Mouse (Mus musculus) myocyte (in vitro differentiated cells): ENCODE data around the gene Tmem45b.

Experiments
- CEBPB ChIP-seq: IDR thresholded peaks from 2 replicates; pipeline ENCODE4 v1.6.1; 2011; ENCODE audit warnings: mild to moderate bottlenecking, moderate library complexity; ENCODE audit not compliant: poor library complexity, insufficient read depth, severe bottlenecking
- E2F4 ChIP-seq: IDR thresholded peaks from one replicate; pipeline ENCODE4 v1.6.1; 2011; ENCODE audit warnings: mild to moderate bottlenecking, control low read depth, moderate library complexity; ENCODE audit not compliant: insufficient read depth
- MAX ChIP-seq: IDR thresholded peaks from one replicate; pipeline ENCODE4 v1.6.1; 2011; ENCODE audit warnings: low read depth, mild to moderate bottlenecking, control low read depth
- MYOD1 ChIP-seq, 3 experiments: IDR thresholded peaks; one replicate each; pipeline ENCODE4 v1.6.1; 2011; ENCODE audit warnings: control low read depth in 2 of 3, low read depth in 2 of 3, mild to moderate bottlenecking in 2 of 3, moderate library complexity in 1 of 3; ENCODE audit not compliant: insufficient read length in 2 of 3, control insufficient read depth in 1 of 3
- POLR2A ChIP-seq: IDR thresholded peaks from one replicate; pipeline ENCODE4 v1.6.1; 2011; ENCODE audit warnings: low read depth, mild to moderate bottlenecking, control low read depth, moderate library complexity; ENCODE audit not compliant: insufficient read length
- POLR2AphosphoS2 ChIP-seq: IDR thresholded peaks from one replicate; pipeline ENCODE4 v1.6.1; 2011; ENCODE audit warnings: low read depth, control low read depth; ENCODE audit not compliant: insufficient read length
- SRF ChIP-seq: IDR thresholded peaks from one replicate; pipeline ENCODE4 v1.6.1; 2011; ENCODE audit warnings: low read depth; ENCODE audit not compliant: control insufficient read depth, insufficient read length
- USF1 ChIP-seq: IDR thresholded peaks from one replicate; pipeline ENCODE4 v1.6.1; 2011; ENCODE audit warnings: low read depth, mild to moderate bottlenecking, control low read depth, moderate library complexity

- TF ChIP-seq USF1 (no peak), MAX (no peak), E2F4 (no peak), POLR2A (no peak), POLR2AphosphoS2 (no peak), SRF (no peak), MYOD1 (IDR thresholded peaks at IDR 0.05; ENCODE audit: control insufficient read depth in 1 of 3, insufficient read length in 2 of 3, low read depth in 2 of 3) (no peak), CEBPB (no peak)
Observed at GRCm38 (mm10) chr9:31444236-31444635, 20.0 kb downstream of the Tmem45b start.
